Mouse (Mus musculus) layer of hippocampus, adult 9-11 months (tissue): ENCODE measurements around the gene Ghr.
A peak's percentile ranks its signal among the peaks of the same experiment; 100 is the strongest.

Source experiments
- DNase-seq: peaks from one replicate; pipeline ENCODE4 v3.0.0; 2022

The Ghr gene

DNA sequence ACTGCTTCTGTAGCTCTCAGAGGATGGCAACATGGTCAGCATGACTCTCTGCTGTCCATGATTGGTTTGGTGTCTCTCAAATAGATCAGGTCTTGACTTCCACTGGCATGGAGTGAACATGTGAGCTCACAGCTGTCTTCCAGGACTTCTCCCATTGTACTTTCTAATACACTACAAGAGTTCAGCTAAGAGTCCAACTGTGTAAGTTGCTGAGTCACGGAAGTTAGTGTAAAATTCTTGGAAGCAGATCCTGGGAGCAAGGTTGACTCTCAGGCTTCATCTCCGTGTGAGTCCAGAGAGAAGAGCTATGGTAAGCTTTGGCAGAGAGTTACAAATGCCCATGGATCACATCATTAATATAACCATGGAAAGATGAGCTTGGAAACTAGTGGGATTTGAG lies 229.6 kb downstream of the Ghr start:
- no peak for DNase-seq

DNA sequence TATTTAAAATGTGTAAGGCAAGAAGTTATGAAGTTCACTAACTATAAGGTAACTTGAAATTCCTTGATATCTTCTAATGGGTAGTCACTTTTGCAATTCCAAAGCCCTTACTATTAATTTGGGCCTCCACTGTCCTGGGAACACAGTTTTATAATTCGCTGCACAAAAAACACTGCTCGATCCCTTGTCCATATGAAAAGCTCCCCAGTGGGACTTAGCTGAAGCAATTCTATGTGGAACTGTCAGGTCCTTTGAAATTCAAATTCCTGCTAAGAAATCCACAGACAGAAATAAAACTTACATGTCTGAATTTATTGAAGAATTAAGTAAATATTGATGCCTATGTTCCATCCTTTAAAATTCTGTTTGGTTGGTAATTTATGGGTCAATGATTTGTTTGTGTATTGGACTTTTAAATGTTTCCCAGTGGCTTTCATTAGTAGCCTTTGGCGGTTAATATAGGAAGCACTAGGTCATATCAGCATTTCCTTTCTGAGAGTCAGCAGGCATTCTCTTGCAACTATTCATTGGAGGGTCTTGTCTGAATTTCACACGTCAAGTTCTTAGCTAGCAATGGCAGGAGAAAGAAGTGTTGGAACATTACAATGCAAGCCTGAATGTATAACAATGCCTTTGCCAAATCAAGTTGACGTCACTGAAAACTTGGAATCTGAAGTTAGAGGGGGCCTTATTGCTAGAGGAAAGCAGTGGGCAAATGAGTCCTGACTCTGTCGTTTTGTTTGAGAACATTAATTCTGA lies 233.8 kb downstream of the Ghr start:
- DNase-seq, result no peak

DNA sequence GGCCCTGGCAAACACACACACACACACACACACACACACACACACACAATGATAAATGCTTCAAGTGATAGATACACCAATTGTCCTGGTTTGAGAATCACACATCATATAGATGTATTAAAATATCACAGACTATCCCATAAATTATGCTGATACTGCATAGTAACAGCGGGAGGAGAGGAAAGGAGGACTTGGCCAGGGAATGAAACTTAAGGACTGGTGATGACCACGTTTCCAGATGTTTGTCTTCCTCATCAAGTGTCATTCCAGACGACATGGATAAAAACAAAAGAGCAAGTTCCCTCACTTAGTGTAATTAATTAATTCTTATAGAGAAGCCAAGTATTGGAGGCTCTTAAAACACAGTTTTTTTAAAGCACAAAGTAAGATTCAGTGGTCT lies 236.6 kb downstream of the Ghr start:
- no peak for DNase-seq

DNA sequence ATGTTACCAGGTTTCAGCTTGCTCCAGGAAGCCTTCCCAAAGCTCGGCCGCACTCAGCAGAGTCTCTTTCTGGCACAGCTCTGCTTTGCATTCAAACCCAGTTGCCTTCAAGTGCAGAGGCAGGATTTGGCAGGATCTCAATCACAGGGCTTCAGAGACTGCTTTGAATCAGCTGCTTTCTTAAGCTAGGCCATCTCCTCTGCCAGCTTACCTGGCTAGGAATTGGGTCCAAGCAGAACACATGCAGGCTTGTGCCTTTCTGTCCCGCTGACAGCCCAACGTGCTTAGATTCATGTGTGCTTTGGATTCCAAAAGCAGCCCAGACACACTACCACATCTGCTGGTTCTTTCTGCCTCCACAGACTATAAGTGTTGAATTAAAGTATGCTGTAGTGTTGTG lies 238.7 kb downstream of the Ghr start:
- DNase-seq, result peak; percentile 53

DNA sequence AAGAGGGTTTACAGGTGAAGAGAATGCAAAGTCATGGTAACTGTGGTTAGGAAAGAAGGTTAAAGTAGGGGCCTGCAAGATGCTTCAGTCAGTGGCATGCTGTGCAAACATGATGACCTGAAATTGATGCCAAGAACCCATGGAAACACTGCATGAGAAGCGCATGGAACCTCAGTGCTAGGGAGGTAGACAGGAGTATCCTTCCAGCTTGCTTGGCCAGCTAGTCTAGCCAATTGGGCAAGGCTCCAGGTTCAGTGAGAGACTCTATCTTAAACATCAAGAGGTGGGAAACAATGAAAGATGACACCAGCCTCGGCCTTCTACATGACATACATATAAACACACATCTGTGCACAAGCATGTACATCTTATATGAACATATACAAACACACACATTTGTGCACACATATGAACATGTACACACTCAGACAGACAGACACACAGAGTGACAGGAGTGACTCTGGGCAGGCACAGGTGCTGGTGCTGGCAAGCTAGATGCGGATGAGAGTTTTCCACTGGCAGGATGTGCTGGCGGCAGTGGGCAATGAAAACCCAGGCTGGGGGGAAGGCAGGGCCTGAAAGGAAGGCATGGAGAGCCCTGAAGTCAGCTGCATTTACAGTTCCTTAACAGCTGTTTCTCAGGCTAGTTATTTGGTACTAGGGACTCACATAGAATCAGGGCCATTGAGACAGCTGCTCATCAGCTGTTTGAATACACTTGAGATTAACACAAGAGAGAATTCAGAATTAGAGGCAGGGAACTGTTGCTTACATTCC lies 241.3 kb downstream of the Ghr start:
- no peak for DNase-seq

DNA sequence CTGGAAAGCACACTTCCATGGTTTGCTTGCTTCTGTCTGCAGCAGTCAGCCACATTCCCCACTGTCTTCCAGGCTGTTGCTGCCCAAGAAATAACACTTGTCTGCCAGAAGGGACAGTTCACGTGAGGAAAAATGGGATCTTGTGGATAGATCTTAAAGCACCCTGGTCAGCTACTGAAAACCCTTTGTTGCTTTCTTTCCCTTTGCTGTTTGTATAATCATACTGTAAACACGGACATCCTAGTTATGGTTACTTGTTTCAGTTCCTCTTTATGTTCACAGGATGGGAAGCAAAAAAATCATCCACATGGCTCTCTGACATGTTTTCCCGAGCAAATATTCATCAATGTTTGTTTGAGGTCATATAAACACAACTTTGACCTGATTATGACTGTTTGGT lies 243.4 kb downstream of the Ghr start:
- DNase-seq, result no peak

DNA sequence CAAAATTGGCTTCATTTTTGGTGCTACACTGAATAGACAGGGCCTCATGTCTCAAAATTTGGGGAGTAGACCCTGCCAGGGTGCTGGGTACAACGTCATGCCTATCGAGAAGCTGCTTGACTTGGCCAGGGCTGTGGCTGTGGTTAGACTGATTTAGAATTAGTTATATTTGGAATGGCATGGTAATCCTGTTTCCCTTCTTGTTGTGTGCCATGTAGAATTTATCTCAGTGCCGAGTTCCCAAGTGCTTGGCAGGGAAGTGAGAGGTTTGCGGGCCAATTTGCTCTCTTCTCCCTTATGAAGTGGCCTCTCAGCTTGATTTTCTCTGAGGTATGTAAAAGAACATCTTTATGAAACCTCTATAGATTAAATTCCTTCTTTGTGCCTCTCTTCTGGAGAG lies 250.8 kb downstream of the Ghr start:
- DNase-seq, result no peak

DNA sequence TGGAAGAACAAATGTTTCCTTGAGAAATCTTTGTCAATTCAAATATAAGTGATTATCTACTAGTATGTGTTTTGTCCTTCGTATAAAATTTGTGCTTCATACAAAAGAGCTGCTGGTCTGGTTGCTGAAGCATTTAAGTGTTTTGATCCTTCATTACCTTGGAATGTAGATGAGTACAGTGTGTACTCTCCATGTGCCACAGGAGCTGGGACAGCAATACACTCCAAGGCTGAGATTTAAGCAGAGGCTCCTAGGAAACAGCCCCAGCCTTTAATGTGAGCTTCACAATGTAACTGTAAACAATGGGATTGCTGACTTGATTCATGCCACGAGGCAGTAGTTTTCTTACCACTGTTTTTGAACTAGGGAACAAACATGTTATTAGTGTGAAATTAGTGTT lies 251.5 kb downstream of the Ghr start:
- no peak for DNase-seq

DNA sequence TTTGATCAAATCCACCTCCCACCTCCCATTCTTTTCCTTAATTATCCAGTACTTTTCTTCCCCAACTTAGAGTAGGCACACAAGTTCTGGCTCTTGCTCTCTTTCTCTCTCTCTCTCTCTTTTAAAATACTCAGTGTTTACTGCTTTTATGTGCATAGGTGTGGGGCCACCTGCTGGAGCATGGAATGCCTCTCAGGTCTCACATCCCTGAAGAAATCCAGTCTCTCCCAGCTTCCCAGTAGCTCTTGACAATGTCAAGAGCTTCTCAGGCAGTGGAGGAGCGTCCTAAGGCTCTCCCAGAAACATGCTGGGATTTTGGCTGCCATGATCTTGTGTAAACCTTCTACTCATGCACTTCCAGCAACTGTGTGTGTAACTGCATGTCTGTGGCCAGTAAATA lies 253.0 kb downstream of the Ghr start:
- DNase-seq, result no peak

DNA sequence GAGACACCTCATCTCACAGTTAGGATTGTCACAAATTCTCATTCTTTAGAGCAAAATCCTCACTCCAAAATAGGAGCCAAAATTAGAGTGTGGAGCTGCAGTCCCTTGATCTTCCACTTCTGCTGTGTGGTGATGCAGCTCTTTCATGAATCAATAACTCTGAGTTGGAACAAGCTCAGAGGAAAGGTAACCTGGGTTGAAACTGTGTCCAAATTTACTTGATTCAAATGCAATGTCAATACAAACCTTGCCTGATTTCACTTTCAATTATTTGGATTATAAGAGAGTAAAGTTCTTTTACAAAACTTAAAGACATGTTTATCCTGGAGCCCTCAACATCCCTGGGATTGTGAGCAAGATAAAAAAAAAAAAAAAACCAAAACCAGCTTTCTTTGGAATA lies 260.3 kb downstream of the Ghr start:
- no peak for DNase-seq

DNA sequence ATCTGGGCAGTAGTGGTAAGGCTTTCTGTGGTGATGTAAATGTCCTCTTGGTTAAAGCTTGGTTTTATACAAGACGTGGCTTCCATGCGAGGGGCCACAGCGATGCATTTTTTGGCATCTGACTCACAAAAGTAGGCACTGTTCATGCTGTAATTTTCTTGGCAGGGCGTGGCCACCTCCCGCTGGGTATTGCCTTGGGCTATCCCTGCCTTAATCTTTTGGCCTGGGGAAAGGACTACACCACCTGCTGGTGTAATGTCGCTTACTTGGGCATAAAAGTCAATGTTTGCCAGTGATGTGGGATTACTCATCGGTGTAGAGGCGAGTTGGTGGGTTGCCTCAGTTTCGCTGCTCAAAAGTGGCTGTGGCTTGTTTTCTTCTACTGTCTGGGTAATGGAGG lies 263.4 kb downstream of the Ghr start:
- no peak for DNase-seq

DNA sequence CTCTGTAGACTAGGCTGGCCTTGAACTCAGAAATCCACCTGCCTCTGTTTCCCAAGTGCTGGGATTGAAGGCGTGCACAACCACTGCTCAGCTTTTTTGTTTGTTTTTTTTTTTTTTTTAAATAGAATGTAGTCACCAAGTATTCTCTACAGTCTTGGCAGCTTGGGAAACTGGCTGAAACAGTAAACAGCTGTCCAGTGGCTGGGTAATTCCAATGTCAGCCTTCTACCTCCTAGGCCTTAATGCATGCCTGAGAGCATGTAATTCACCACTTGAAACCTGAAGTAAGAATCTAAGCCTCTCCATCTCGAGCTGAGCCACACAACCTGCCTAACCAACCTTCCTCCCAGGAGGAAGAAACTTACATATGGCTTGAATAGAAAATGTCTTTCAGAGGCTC lies 266.7 kb downstream of the Ghr start:
- no peak for DNase-seq

DNA sequence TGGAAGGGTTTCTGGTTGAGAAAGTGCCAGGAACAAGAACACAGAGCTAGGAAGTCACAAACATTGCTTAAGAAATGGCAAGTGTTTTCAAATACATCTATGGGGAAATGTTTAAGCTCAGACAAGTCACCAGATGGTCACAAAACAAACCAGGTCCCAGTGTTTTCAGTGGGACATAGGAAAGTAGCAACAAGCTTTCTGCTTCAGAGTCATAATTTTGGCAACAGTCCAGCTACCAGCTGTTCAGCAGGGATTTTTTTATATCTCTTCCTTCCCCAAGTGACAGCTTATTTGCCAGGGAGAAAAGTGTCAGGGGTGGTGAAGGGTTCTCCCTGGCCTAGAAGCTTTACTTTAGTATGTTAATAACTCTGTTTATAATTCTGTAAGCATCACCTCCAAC lies 270.4 kb downstream of the Ghr start:
- peak; percentile 8 for DNase-seq

DNA sequence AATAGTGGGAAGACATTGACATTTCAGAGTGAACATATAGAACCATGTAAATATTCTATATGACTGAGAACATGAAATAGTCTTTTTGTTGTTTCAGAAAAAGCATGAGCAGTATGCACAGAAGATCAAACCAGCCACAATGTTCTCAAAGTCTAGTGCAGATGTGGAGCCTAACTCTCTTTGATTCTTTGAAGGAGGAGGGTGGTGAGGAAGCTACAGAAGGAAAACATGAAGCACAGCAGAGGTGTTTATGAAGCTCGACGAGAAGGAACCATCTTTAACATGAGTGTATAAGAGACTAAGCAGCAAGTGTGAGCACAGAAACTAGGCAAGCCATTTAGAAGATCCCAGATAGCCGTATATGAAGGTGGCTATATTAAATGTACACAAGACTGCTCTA lies 273.4 kb downstream of the Ghr start:
- no peak for DNase-seq

DNA sequence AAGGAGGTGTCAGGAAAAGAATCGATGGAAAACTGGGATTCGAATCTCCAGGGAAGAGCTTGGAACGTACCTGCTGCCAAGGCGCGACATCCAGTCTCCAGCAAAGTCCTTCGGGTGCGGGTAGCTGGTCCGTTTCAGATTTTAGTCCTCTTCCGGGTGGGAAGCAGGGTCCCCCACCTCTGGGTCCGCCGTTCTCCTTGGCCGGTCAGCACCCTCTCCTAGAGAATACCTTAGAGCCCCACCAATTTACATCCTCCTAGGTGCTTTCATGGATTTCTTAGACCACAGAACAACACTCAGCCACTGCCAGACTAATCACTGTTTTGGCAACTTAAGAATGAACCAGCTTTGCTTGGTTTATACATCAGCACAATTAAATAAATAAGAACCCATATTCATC lies 279.9 kb downstream of the Ghr start, which contains the start of gene Ccdc152:
TSS of gene Ccdc152 (minus strand) at position 101 of the 400 bp plus-strand sequence.
- no peak for DNase-seq

DNA sequence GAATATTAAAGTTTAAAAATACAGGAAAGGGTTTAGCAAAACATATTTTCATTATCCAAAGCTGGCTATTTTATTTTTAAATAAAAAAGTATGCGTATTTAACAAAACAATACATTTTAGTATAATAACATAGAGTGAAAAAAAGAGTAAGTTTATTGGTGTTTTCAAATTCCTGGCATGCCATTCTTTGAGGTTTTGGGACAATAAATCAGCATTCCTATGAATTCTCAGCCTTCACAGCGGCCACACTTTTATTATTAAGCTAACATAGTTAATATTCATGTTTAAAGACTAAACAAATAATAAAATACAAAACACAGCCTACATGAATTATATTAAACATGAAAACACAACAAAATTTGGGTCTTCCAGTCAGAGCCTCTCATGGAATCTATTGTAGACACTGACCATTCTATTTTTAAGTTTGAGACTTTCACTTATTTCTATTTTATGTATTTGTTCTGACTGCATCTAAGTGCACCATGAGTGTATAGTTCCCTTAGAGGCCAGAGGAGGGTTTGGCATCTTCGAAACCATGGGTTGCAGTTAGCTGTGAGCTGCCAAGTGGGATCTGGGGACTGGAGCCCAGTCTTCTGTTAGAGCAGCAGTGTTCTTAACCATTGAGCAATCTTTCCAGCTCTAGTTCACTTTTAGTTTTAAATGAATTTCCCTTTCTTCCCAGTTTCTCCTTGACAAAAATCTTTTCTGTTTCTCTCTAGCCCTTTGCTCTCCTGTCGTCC lies 282.8 kb downstream of the Ghr start:
- DNase-seq, result no peak

DNA sequence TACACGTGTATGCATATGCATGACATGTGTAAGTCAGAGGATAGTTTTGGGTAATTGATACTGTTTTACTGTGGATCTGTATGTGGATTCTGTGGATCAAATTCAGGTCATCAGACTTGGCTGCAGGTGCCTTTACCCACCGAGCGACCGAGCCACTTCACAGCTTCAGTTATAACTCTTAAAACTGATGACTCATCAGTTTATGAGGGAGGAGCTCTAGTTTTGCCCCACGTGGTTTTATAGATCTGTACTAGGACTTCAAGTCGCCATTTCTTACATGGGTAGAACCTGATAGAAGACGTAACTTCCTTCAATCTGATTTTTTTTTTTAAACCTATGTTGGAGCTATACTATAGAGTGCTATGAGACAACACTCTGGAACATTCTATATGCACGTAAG lies 285.7 kb downstream of the Ghr start:
- DNase-seq, result no peak

DNA sequence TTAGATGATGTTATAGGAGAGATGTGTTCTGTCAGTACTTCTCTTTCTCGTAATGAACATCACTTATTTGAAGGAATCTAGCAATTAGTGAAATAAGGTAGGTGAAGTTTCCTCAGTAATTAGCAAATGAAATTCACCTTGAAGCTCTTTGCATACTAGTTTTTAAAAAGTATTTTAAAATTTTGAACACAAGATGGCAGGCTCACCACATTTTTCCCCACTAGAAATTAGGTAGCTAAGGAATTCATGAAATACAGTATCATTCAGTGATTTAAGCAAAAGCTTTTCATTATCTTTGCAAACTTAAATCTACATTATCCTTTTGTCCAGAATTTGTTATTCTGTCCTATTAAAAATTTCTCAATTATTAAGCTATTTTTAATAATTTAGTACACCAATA lies 287.3 kb downstream of the Ghr start:
- no peak for DNase-seq

DNA sequence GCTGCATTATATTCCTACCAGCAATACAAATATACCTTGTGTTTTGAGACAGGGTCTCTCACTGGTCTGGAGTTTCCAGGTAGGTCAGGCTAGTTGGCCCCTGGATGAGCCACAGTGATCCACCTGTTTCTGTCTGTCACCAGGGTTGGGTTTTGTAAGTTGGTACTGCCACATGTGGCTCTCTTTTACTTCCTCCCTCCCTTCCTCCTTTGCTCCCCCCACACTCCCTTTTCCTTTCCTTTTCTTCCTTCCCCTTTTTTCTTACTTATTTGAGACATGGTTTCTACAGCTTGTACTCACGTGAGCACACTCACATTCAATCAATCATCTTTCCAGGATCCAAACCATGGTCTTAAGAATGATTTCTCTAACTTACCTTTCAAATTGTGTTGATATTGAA lies 289.8 kb downstream of the Ghr start:
- no peak for DNase-seq

DNA sequence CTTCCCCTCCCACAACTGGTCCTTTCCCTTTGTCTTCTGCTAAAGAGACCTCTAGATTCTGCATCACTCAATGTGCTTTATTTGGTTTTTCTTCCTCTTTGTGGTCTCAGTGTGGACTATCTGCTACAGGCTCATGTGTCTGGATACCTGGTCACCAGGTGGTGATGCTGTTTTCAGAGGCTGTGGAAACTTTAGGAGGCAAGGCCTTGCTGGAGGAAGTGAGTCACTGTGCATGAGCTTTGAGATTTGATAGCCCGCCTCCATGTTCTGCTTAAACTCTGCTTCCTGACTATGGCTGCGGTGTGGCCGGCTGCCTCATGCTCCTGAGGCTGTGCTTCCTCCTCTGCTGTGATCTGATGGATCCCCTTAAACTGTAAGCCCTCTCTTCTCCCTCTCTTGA lies 292.9 kb downstream of the Ghr start:
- no peak for DNase-seq

DNA sequence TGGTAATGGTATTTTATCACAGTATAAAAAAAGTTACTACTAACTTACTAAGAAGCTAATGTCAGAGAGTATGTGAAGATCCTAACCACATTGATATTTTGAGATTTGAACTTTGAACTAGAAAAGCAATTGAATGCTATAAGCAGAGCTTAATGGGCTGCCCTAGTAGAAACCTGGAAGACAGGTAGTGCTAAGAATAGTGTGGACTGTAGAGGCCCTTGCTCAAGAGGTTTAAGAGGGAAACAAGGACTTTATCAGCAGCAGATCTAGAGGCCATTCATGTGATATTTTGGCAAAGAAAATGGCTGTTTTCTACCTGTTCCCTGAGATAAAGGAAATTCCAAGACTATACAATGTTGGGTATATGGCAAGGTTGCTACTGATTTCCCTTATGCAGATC lies 297.3 kb downstream of the Ghr start:
- DNase-seq, result no peak

DNA sequence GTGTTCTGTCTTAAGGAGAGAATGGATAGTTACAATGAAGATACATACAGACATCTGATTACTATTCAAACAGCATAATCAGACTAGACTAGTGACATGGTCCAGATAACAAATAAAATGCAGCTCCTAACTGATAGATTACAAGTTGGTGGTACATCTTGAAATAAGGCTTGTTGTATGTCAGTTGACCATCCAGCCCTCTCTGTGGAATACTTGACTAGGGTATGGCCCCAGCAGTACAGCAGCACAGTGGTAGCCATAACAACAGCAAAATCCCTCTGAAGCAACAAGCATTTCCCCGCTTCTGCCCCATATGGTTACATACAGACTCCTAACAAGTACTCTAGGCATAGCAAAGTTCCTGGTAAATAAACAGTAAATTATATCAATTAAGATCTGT lies 301.6 kb downstream of the Ghr start:
- DNase-seq, result no peak

DNA sequence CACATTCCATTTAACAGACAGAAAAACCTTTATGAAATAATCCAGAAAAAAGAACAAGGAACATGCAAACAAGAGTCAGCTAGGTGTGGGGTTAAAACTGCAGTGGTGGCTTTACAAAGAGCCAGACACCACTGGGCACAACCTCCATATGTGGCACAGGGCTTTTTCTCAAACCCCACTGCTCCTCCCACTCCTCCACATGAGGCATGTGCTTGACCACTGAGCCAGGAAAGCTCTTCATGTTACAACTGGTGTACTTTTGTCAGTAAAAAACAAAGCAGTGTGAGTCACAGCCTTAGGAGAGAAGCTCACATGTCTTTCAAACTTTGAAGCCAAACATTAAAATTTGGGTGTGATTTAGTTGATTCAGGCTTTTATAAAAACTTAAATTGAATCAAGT lies 302.1 kb downstream of the Ghr start:
- no peak for DNase-seq

DNA sequence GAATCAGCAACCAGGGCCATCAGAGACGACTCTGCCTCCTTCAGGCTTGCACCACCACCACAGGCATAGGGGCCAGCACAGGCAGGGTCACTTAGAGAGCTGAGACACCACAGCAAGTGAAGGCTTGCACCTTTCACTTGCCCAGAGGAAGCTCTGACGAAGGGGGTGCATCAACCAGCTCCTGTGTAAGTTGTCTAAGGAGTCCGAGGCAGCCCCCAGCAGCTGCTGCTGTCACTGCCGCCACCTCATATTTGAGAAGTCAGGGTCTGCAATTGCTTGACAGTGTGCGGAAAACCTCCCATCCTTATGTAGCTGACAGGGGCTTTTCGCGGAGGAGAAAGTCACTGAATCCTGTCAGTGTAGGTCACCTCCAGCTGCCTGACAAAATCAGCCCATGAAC lies 304.1 kb downstream of the Ghr start:
- no peak for DNase-seq
